Mouse (Mus musculus): ENCODE data around the gene Magi1.

The Magi1 gene

DNA sequence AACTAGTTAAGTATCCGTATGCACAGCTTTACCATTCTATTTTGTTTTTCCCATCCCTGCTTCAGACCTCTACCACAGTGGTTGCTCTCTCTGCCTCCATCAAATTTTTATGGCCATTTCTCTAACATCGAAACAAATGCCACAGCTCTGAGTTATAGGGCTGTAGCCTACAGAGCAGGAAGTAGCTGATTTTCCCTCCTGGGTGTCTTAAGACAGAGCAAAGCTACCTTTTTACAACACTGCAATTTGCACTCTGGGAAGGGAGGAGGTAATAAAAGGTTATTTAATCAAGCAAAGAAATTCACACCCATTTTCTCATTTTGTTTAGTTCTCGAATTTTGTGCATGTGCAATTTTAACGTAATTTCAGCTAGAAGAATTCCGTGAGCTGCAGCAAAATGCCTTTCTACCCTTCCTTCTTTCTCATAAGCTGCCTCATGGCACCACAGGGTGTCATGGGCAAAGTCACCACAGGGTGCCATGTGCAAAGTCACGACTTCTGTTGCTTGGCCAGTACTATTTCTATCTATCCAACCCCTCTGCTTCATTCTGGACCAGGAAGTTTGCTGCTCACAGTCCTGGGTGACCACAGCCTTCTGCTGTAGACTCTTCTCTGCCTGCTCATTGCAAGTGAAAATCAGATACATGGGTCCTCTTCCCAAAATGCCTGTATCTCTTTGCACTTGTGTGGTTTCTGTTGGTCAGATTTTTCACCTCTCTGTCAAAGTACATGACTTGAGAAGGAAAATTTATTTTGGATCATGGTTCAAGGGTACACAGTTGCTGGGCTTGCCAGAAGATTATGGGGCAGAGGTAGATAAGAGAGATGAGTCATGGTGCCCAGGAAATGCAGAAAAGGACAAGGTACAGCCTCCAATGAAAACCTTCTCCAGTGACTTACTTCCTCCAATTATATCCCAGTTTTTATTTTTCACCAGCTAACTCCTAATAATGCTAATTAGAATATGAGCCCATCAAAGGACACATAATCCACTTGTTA lies 167.0 kb downstream of the Magi1 start:
- DNase-seq (ENCODE audit: extremely low spot score), result no peak

DNA sequence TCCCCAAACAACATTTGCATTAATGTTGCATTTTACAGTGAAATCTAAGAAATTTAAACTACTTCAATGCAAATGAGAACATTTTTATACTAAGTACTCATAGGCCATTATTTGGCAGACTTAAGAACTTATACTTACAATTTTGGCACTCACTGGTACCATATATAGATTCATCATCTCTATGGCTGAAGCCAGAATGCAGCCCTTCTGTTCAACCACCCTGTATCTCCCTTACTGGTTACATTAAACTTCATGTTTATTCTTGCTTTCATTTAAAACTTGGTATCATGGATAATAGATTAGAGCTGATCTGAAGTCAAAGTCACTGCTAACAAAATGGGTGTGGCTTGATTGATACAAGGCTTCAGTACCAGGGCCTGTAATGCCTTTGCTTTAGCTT lies 171.9 kb downstream of the Magi1 start:
- DNase-seq (ENCODE audit: extremely low spot score), result no peak

DNA sequence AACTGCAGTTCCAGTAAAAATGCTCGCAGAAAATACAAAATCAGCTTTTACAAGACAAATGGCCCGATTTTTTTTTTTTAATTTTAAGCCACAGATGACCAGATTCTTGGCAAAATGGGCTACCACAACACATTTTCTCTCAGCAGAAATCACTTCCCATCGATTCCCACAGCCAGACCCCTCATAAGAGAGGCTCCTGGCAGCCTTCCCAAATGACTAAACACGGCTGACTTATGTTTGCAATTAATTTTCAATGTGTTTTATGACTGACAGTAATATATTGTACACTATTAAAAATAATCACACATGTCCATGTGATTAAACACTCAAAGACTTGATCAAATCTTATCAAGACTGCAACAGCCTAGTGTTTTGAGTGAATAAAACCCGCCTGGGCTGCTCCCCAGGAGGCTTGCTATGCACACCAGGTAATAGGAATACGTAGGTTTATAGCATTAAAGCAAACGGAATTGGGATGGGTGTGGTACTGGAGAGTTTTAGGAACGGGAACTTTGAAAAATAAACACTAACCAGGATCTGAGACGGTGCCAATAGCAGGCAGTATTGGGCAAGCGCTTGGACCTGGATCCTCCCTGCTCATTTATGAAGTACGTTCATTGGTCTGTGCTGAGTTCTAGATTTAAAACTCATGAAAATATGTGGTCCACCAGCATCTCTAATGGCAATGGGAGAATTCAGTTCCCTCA lies 176.2 kb downstream of the Magi1 start:
- DNase-seq (ENCODE audit: extremely low spot score), result no peak

DNA sequence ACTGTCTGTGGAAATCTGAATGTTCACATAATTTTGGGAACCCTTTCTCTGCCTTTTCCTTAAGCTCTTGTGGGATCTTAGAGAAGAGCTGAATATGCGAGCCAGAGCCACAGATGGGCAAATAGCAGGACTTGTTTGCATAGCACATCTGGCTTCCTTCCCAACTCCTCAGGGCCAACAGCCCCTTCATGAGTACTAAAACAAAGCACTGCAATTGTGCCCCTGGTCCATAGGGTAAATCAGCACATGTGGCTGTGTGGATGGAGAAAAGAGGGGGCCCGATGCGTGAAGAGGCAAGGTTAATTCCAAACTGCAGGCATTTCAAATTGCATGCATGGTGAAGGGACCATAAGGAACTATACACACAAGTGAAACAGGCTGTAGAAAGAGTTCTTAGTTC lies 180.1 kb downstream of the Magi1 start:
- no peak for DNase-seq (ENCODE audit: extremely low spot score)

DNA sequence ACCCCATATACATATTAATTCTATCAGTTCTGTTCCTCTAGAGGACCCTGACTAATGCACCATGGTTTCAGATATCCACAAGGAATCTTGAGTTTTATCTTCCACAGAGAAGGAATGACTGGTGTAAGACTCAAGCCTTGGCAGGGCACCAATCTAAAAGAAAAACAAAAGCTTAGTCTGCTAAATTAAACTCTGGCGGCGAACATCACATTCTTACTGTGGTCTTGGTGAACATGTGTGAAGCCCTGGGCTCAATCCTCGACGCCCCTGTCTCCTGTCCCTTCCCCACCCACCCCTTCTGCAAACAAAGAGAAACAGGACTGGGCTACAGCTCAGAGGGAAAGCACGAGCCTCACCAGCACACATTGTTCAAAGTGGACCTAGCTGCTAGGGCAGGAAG lies 182.5 kb downstream of the Magi1 start:
- no peak for DNase-seq (ENCODE audit: extremely low spot score)

DNA sequence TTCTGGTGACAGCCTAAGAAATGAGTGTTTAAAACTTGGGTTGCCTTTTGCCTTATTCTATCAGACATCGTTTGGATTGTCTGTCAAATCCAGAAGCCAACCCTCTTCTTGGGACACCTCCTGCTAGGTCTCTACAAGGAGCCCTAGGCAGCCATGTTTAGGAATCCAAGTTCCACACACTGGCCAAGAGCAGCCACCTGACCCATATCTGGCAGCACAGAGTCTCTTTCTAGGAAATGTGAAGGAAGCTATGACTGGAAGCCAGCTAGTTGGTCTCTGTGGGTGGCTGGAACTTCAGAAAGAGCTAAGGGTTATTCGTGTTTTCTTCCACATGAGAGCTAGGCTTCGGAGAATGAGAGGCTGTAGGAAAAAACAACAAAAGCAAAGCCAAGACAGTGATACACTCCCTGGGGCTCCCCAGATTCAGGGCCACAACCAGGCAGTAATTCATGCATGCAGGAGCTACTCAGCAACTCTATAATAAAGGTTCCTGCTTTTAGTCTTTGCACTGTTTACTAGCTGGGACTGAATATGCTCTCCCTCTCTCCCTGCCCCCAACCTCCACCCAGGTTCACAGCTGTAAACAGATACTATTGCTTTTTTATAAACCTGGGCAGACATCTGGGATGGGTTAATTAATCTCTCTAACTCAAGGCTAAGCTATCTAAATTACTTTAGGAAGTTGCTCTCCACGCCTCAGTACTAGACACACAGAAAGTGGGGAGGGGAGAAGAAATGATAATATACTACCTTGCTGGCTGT lies 188.6 kb downstream of the Magi1 start:
- DNase-seq (ENCODE audit: extremely low spot score), result no peak

GRCm38 (mm10) chr6:94092969-94093597 lies 190.6 kb downstream of the Magi1 start:
- DNase-seq (ENCODE audit: extremely low spot score), result no peak

- DNase-seq (ENCODE audit: extremely low spot score), result no peak
These were observed 191.2 kb downstream of the Magi1 start for GRCm38 (mm10) chr6:94092500-94092899.

DNA sequence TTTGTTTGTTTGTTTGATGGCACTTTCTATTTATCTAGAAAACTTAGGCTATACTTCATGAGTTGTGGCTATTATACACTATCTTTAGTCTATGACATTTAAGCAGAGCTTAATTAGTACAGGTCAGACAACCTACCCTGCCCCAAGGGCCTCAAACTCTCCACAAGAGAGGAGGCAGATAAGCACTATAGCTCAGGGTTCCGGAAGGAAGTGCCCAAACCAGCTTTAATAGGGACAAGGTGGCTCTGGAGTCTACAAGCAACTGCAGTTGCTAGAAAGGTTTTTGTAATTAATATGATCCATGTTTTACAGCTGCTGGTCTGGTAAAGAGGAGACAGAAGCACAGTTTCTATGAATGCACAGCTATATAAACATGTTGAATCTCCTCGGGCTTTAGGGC lies 196.9 kb downstream of the Magi1 start:
- no peak for DNase-seq (ENCODE audit: extremely low spot score)

- DNase-seq (ENCODE audit: extremely low spot score), result no peak
These were observed 199.0 kb downstream of the Magi1 start for GRCm38 (mm10) chr6:94084752-94085151.

DNA sequence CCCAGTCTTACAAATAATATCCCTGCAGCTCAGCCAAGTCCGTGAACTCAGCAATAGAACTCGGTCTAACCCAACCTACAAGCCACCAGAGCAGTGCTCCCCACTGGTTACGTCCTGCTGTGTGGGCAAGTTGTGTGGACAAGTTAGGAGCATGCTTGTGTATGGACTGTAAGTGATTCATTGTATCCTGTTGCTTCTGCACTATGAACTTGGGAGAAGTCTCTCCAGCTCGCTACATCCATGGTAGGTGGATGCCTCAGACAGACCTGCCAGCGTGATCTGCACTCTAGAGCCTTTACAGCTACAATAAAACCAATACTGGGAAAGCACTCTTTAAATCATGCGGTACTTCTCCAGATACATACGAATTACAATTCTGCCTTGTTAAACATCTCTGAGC lies 200.3 kb downstream of the Magi1 start:
- DNase-seq (ENCODE audit: extremely low spot score), result no peak

DNA sequence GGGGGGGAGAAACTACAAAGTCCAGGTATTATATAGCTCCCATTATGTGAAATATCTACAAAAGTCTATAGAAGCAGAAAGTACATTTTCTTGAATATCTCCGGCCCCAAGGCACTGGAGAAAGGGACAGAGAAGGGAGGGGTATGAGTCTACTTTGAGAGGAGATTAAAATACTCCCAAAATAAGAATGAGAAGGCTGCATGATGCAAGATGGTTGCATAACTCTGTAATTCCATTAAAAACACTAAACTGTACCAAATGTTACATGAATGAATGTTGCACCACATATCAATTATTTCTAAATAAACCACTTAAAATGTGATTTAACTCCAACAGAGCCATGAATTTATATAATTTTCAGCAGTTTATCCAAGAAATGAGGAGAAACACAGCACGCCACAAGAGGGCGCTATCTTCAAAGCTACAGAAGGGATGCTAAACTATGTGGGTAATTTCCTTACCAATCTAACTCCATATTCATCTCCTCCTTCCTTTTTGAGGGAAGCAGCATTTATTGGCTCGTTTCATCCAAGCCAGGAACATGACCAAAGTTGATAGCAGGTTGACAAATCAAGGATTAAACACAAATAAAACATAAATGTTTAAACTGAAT lies 202.7 kb downstream of the Magi1 start:
- DNase-seq (ENCODE audit: extremely low spot score), result peak; percentile 61

GRCm38 (mm10) chr6:94078934-94079333 lies 204.8 kb downstream of the Magi1 start:
- no peak for DNase-seq (ENCODE audit: extremely low spot score)

DNA sequence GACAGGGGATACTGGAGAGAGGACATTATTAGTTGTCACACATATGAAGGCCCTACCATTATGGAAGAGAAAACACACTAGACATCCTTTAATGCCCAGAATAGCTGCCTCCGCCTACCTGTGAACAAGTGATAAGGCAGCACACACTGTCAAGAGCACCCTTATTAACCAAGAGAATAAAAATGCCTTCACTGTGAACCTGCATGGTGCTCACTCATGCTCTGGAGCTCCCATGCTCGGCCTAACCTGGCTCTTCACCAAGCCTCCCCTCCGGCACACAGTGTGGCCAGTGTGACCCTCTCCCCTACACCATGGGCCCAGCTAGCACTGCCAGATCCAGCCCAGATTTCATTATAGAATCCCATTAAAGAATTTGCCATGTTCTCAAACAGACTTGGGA lies 206.7 kb downstream of the Magi1 start:
- no peak for DNase-seq (ENCODE audit: extremely low spot score)

DNA sequence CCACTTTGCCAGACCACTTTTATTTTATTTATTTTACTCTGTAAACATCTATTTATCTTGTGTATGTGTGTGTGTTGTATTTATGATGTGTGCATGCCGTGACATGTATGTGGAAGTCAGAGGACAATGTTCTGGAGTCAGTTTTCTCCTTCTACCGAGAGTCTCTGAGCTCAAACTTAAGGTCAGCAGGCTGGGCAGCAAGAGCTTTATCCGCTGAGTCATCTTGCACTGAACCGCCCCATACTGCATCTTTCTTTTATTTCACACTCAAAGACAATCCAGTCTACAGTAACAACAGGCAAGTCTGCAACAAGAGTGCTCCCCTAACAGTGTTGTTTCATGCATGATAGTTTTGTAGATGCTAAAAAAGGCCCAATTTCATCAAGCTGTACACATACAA lies 207.7 kb downstream of the Magi1 start:
- DNase-seq (ENCODE audit: extremely low spot score), result no peak

- DNase-seq (ENCODE audit: extremely low spot score), result no peak
These were observed 208.5 kb downstream of the Magi1 start for GRCm38 (mm10) chr6:94075228-94075627.

GRCm38 (mm10) chr6:94071676-94072075 lies 212.0 kb downstream of the Magi1 start:
- DNase-seq (ENCODE audit: extremely low spot score), result no peak

DNA sequence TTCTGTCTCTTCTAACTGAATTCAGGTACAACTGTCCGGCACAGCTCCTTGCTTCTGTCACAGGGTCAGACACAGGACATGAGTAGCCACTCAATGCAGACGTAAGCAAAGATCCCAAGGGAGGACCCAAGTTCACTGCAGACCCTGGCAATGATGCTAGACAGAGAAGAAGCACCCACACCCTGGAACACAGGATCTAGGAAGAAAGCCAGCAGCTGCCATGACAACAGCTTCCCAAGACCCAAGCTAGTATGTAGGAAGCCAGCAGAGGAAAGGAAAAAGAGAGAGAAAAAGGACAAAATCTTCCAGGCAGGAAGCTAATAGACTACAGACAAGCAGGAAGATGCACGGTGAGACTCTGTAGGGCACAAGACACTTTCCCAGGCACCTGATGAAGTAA lies 213.0 kb downstream of the Magi1 start:
- DNase-seq (ENCODE audit: extremely low spot score), result no peak

DNA sequence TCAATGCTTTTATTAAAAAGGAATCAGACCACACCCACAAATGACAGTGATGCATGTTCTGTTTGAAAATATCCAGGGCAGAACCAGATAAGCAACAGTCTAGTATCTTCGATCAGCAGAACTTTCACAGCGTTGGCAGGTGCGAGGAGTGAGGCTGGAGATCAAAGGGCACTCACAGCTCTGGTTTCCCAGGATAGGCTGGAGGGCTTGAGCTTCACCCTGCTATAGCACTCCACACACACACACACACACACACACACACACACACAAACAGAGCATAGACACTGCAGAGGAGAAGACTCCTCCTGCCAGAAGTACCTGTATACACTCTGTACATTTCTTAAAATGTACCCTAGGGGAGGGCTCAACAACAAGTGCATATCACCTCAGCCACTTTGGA lies 214.3 kb downstream of the Magi1 start:
- DNase-seq (ENCODE audit: extremely low spot score), result no peak

GRCm38 (mm10) chr6:94067741-94068450 lies 215.8 kb downstream of the Magi1 start:
- no peak for DNase-seq (ENCODE audit: extremely low spot score)

DNA sequence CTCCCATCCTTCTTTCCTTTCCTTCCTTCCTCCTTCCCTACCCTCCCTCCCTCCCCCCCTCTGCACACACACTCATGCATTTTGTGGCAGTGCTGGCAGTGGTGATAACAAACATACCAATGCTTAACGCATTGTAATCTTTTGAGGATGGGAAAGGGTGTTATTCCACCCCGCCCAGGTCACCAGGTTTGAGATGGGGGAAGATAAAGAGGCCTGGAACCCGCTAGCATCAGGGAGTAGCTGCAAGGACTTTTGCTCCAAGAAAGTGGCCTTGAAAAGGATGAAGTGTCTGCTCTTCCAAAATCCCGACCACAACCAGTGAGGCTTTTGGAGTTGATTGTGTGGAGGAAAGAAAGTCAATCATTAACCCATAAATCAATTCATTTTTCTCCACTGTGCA lies 218.9 kb downstream of the Magi1 start:
- no peak for DNase-seq (ENCODE audit: extremely low spot score)
